Mouse (Mus musculus) intestine, embryonic 15.5 days (tissue): ENCODE data around the gene Kmt5b. TPM values are rescaled to one million over a fixed set of nuclear protein-coding genes. Genes with fewer than 3 reads are reported as not detected.
A peak's percentile ranks its signal among the peaks of the same experiment; 100 is the strongest.

ENCODE experiments used
- ATAC-seq: fragments of 200-750 bp; cut with Nextera tagmentation; 2 replicates; pipeline ENCODE4 v1.8.0; 2017; ENCODE audit warnings: moderate TSS enrichment, moderate library complexity
- H3K27ac ChIP-seq: fragments of 300-500 bp; sonication (generic); 2 replicates; pipeline ENCODE4 v1.5.1; 2015; ENCODE audit warnings: mild to moderate bottlenecking, inconsistent platforms
- H3K27me3 ChIP-seq: fragments of 300-500 bp; sonication (generic); replicated peaks from 2 replicates; pipeline ENCODE4 v1.6.1; 2015; ENCODE audit warnings: inconsistent platforms
- H3K36me3 ChIP-seq: fragments of 300-500 bp; sonication (generic); 2 replicates; pipeline ENCODE4 v1.6.1; 2015; ENCODE audit warnings: inconsistent platforms
- H3K4me1 ChIP-seq: fragments of 300-500 bp; sonication (generic); replicated peaks from 2 replicates; pipeline ENCODE4 v1.6.1; 2015; ENCODE audit warnings: inconsistent platforms
- H3K4me2 ChIP-seq: fragments of 300-500 bp; sonication (generic); replicated peaks from 2 replicates; pipeline ENCODE4 v1.6.1; 2015; ENCODE audit warnings: mild to moderate bottlenecking, inconsistent platforms
- H3K4me3 ChIP-seq: fragments of 300-500 bp; sonication (generic); replicated peaks from 2 replicates; pipeline ENCODE4 v1.5.1; 2015; ENCODE audit warnings: inconsistent platforms
- H3K9ac ChIP-seq: fragments of 300-500 bp; sonication (generic); 2 replicates; pipeline ENCODE4 v1.6.1; 2015; ENCODE audit warnings: inconsistent platforms
- H3K9me3 ChIP-seq: fragments of 300-500 bp; sonication (generic); 2 replicates; pipeline ENCODE4 v1.6.1; 2016; ENCODE audit warnings: inconsistent platforms
- WGBS: fragments of 180-500 bp; shearing (Covaris S2); methylation state at CpG from one replicate; pipeline ENCODE4 v1.1.7; 2015; 5-methylcytosine and 5-hydroxymethylcytosine counted together
- polyA plus RNA-seq: library from polyadenylated mRNA; unstranded; fragments of >200 nt; fragmentation: Nextera tagmentation; extraction: Ambion mirVana; gene quantifications from 2 replicates; pipeline ENCODE4 v1.2.1, GENCODE M21; 2015

Gene Kmt5b
- polyA plus RNA-seq, 1 experiment from 2014 or later: 22.0 TPM

- no peak overlapping the region for H3K9ac ChIP-seq
- no peaks in the 10 kb centered on the region for H3K9me3 ChIP-seq
- no peak overlapping the region for H3K27ac ChIP-seq
- no peaks in the 10 kb centered on the region; the same call in 1 of the 2 replicates for H3K4me1 ChIP-seq
- H3K4me3 ChIP-seq: no peak overlapping the region
- no peak overlapping the region for H3K4me2 ChIP-seq
- ATAC-seq: no peak
- H3K36me3 ChIP-seq: 0 out of 2 replicates have a peak, but pooled peaks cover 3% of the 10 kb centered on the region
- no peaks in the 10 kb centered on the region for H3K27me3 ChIP-seq
- WGBS: 87% methylated on average over 8 of the region's 8 CpGs
Measured at GRCm38 (mm10) chr19:3778713-3779112, 11.5 kb downstream of the Kmt5b start.

GRCm38 (mm10) chr19:3790077-3790476 is 22.9 kb downstream of the Kmt5b start:
- no peak for ATAC-seq

GRCm38 (mm10) chr19:3805526-3805925 is 38.3 kb downstream of the Kmt5b start:
- Histone ChIP-seq H3K27me3 (no peaks in the 10 kb centered on the region), H3K9me3 (no peaks in the 10 kb centered on the region), H3K27ac (no peak overlapping the region), H3K36me3 (peaks cover 39% of the 10 kb centered on the region), H3K4me3 (no peak overlapping the region), H3K4me2 (no peak overlapping the region), H3K9ac (no peak overlapping the region), H3K4me1 (no peaks in the 10 kb centered on the region)
- no peak for ATAC-seq
- 88% methylated on average over 7 of the region's 7 CpGs for WGBS

More at GRCm38 (mm10) chr19:3790077-3790476, 22.9 kb downstream of the Kmt5b start:
- Histone ChIP-seq H3K27me3 (no peaks in the 10 kb centered on the region), H3K4me1 (no peaks in the 10 kb centered on the region), H3K36me3 (peaks cover 22% of the 10 kb centered on the region), H3K9ac (no peak overlapping the region), H3K4me3 (no peak overlapping the region), H3K4me2 (no peak overlapping the region), H3K9me3 (no peaks in the 10 kb centered on the region), H3K27ac (no peak overlapping the region)
- 80% methylated on average over 1 of the region's 1 CpGs for WGBS

GRCm38 (mm10) chr19:3810536-3811233 is 43.5 kb downstream of the Kmt5b start:
- Histone ChIP-seq H3K9me3 (no peaks in the 10 kb centered on the region), H3K4me2 (no peak overlapping the region), H3K27ac (no peak overlapping the region), H3K4me3 (no peak overlapping the region), H3K27me3 (no peaks in the 10 kb centered on the region), H3K9ac (no peak overlapping the region), H3K36me3 (peaks cover 34% of the 10 kb centered on the region), H3K4me1 (no peaks in the 10 kb centered on the region)
- no peak for ATAC-seq
- WGBS: 94% methylated on average over 10 of the region's 10 CpGs

GRCm38 (mm10) chr19:3814461-3814860 is 47.2 kb downstream of the Kmt5b start:
- Histone ChIP-seq H3K4me1 (no peaks in the 10 kb centered on the region), H3K36me3 (peaks cover 31% of the 10 kb centered on the region), H3K27me3 (no peaks in the 10 kb centered on the region), H3K9ac (no peak overlapping the region), H3K9me3 (no peaks in the 10 kb centered on the region), H3K27ac (no peak overlapping the region), H3K4me2 (no peak overlapping the region), H3K4me3 (no peak overlapping the region)
- ATAC-seq: no peak
- 93% methylated on average over 10 of the region's 10 CpGs for WGBS

- 0 out of 2 replicates have a peak, but pooled peaks cover 5% of the 10 kb centered on the region for H3K4me1 ChIP-seq
- H3K9ac ChIP-seq: no peak overlapping the region
- 74% methylated on average over 12 of the region's 12 CpGs for WGBS
- no peaks in the 10 kb centered on the region for H3K9me3 ChIP-seq
- H3K27ac ChIP-seq: no peak overlapping the region
- ATAC-seq: no peak
- H3K36me3 ChIP-seq: peaks cover 18% of the 10 kb centered on the region
- no peak overlapping the region for H3K4me3 ChIP-seq
- H3K4me2 ChIP-seq: no peak overlapping the region
- no peaks in the 10 kb centered on the region for H3K27me3 ChIP-seq
Measured at GRCm38 (mm10) chr19:3815824-3816223, 48.6 kb downstream of the Kmt5b start.

GRCm38 (mm10) chr19:3819080-3819479 is 51.9 kb downstream of the Kmt5b start:
- Histone ChIP-seq H3K9ac (no peak overlapping the region), H3K4me2 (no peak overlapping the region), H3K27ac (no peak overlapping the region), H3K36me3 (peaks cover 15% of the 10 kb centered on the region), H3K4me3 (no peak overlapping the region), H3K9me3 (no peaks in the 10 kb centered on the region), H3K27me3 (no peaks in the 10 kb centered on the region), H3K4me1 (0 out of 2 replicates have a peak, but pooled peaks cover 5% of the 10 kb centered on the region)
- ATAC-seq: no peak
- 64% methylated on average over 2 of the region's 2 CpGs for WGBS

GRCm38 (mm10) chr19:3819899-3820444 is 52.8 kb downstream of the Kmt5b start:
- Histone ChIP-seq H3K4me2 (no peak overlapping the region), H3K9me3 (no peaks in the 10 kb centered on the region), H3K4me3 (no peak overlapping the region), H3K9ac (no peak overlapping the region), H3K27me3 (no peaks in the 10 kb centered on the region), H3K36me3 (peaks cover 12% of the 10 kb centered on the region), H3K4me1 (0 out of 2 replicates have a peak, but pooled peaks cover 5% of the 10 kb centered on the region), H3K27ac (no peak overlapping the region)
- ATAC-seq: peak; percentile 61
- WGBS: 61% methylated on average over 2 of the region's 2 CpGs

GRCm38 (mm10) chr19:3825044-3825443 is 57.8 kb downstream of the Kmt5b start:
- Histone ChIP-seq H3K4me2 (no peak overlapping the region), H3K9ac (no peak overlapping the region), H3K4me3 (no peak overlapping the region), H3K36me3 (no peaks in the 10 kb centered on the region), H3K27ac (no peak overlapping the region), H3K27me3 (no peaks in the 10 kb centered on the region), H3K9me3 (no peaks in the 10 kb centered on the region), H3K4me1 (0 out of 2 replicates have a peak, but pooled peaks cover 5% of the 10 kb centered on the region)
- ATAC-seq: peak; percentile 82

GRCm38 (mm10) chr19:3829863-3830262 is 62.6 kb downstream of the Kmt5b start:
- H3K9ac ChIP-seq: no peak overlapping the region
- H3K4me1 ChIP-seq: peaks cover 14% of the 10 kb centered on the region
- no peak overlapping the region for H3K27ac ChIP-seq
- H3K36me3 ChIP-seq: no peaks in the 10 kb centered on the region
- ATAC-seq: no peak
- no peaks in the 10 kb centered on the region for H3K27me3 ChIP-seq
- no peak overlapping the region for H3K4me2 ChIP-seq
- H3K4me3 ChIP-seq: no peak overlapping the region
- WGBS: 78% methylated on average over 3 of the region's 3 CpGs
- no peaks in the 10 kb centered on the region for H3K9me3 ChIP-seq

GRCm38 (mm10) chr19:3831716-3832115 is 64.5 kb downstream of the Kmt5b start:
- Histone ChIP-seq H3K36me3 (no peaks in the 10 kb centered on the region), H3K27ac (peak overlapping the region; percentile 18; the same call in 1 of the 2 replicates), H3K9me3 (no peaks in the 10 kb centered on the region), H3K4me2 (no peak overlapping the region), H3K4me1 (peaks cover 14% of the 10 kb centered on the region), H3K4me3 (no peak overlapping the region), H3K27me3 (no peaks in the 10 kb centered on the region), H3K9ac (no peak overlapping the region)
- WGBS: 68% methylated on average over 8 of the region's 8 CpGs
- ATAC-seq: peak; percentile 83

- Histone ChIP-seq H3K4me2 (peak overlapping the region; percentile 43; the same call in 1 of the 2 replicates), H3K27me3 (no peaks in the 10 kb centered on the region), H3K36me3 (no peaks in the 10 kb centered on the region), H3K27ac (peak overlapping the region; percentile 88), H3K4me1 (peaks cover 14% of the 10 kb centered on the region), H3K9me3 (no peaks in the 10 kb centered on the region), H3K9ac (no peak overlapping the region; the same call in 1 of the 2 replicates), H3K4me3 (no peak overlapping the region)
- 41% methylated on average over 4 of the region's 4 CpGs for WGBS
- ATAC-seq: peak; percentile 87
Measured at GRCm38 (mm10) chr19:3832851-3833353, 65.7 kb downstream of the Kmt5b start.
